Mouse (Mus musculus) adrenal gland, postnatal 4 days (tissue): ENCODE data around the gene Cela3a. TPM values are rescaled to one million over a fixed set of nuclear protein-coding genes. Genes with fewer than 3 reads are reported as not detected.

Experiments used
- DNase-seq, 2 experiments: peaks; one replicate each; pipeline ENCODE4 v3.0.0; 2021 to 2022; ENCODE audit warnings: low spot score in 2 of 2, mixed read lengths in 2 of 2
- total RNA-seq, 2 experiments: library from RNA; stranded (reverse); gene quantifications; 2 replicates each; pipeline ENCODE4 v1.2.3; 2021

Gene Cela3a
- total RNA-seq, 2 experiments from 2014 or later = 8.3 TPM; not detected in 1

DNA sequence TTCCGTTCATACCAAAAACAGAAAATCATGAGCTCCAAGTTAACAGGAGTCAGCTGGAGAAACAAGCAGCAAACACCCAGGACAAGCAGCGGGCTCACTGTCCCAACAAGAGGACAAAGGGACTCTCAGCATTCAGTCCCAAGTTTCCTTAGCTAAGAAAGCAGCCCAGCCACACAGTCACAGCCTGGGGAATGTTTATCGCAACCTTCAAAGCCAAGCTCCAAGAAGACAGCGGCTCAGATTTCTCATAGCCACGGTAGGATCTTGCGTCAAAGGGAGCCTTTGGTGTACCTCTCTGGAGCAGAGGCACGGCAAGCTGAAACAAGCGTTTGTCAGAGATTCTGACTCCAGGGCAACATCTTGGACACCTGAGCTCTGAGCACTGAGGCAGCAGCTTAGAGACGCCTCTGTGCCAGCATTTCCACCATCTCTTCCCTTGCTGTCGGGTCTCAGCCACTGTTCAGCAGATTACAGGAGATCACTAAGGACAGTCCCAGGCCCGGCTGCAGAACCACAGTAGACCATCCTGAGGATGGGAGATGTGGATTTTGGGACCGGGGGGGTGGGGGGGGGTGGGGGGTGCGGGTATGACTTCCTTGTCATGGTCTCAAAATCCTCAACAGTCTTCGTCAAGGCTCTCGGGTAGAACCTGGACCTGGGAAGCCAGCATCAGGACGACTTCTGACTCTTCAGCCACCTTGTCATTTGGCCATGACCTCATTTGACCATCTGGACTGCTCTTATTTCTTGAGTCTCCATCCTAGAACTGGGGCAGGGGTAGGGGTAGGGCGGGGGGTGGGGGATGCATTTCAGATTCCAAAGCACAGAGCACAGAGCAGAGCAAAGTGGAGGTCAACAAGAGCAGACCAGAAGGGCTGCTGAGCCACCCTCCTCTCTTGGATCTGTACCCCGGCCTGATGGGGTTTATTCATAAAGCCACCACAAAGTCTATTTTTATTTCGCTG is 34.0 kb downstream of the Cela3a start:
- no peak for DNase-seq

GRCm38 (mm10) chr4:137373711-137374110 is 35.9 kb downstream of the Cela3a start:
- no peak for DNase-seq

GRCm38 (mm10) chr4:137371596-137372523 is 37.7 kb downstream of the Cela3a start:
- no peak for DNase-seq

DNA sequence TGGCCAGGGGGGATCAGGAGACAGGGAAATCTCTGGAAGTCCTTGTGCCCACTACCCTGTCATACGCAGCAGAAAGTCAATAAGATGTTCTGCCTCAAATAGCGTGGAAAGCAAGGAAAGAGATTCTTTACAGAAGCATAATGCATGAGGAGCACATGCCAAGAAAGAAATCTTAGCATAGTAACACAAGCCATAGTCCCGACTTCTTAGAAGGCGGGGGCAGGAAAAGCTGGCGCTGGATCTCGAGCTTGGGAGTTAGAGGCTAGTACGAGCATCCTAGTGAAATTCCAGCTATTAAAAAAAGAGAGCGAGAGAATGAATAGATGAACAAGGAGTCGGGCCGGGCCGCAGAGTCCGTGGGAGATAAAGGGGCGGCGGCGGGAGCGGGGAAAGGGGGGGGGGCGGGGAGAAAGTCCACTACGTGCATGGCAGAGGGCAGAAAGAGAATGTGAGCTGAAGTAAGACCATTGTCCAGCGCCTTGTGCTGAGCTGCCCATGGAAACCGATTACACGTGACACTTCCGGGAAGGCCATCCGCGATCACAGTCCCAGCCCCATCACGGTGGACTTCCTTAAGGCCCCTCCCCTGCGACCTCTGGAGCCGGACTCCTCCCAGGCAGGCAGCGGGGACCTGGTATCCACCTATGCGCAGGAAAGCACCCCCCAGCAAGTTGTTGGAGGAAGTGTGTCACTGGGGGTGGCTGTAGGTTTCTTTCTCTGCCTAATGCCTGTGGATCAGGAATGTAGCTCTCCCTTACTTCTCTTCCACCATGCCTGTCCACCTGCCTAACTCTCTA is 39.4 kb downstream of the Cela3a start:
- no peak for DNase-seq

- DNase-seq = no peak
These were observed 41.4 kb downstream of the Cela3a start for GRCm38 (mm10) chr4:137368198-137368597.

DNA sequence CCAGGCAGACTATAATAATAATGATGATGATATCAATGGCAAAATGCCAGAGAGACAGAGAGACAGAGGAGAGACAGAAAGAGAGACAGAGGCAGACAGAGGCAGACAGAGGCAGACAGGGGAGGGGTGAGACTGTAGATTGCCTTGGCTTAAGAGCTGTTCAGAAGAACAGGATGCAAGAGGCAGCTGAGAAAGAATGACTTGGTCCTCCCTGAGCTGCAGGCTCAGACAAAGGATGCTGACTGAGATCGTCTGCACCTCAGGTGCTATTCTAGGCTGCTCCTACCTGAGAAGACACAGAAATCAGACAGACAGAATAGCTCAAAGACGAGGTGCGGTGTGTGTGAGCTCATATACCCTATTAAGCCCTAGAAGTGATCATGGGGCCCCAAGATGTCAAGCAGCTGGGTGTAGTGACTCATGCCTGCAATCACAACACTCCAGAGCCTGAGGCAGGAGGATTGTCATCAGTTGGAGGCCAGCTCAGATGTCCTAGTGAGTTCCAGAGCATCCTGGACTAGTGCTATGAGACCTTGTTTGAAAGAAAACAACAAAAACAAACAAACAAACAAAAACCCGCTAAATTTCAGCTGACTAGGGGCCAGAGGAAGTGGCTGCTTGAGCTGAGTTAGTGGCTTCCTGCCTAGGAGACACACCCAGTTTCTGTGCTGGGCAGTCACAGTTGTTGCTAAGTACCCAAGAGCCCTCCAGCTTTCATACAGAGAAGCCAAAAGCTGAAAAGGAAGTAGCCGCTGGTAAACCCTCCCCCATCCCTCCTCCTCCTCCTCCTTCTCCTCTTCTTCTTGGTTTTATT is 42.1 kb downstream of the Cela3a start:
- no peak for DNase-seq

- no peak for DNase-seq
These were observed 43.5 kb downstream of the Cela3a start for GRCm38 (mm10) chr4:137366097-137366496.

- DNase-seq = no peak
These were observed 44.1 kb downstream of the Cela3a start for GRCm38 (mm10) chr4:137365356-137366062.

DNA sequence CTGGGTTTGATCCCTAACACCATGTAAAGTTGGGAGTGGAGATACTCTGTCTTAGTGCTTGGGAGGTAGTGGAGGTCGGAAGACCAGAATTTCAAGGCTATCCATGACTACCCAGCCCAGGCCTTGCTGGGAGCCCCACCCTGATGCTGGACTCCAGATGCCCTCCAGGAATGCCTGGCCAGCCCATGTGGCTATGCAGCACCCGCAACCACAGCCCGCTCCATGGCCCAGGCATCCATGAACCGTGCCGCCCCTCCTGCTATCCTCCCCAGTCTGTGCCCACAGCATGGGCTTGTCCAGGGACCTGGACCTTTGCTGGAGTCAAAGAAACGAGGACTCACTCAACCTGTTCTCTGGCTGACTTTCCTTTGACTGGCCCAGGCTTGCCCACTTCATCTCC is 44.8 kb downstream of the Cela3a start:
- DNase-seq = no peak

DNA sequence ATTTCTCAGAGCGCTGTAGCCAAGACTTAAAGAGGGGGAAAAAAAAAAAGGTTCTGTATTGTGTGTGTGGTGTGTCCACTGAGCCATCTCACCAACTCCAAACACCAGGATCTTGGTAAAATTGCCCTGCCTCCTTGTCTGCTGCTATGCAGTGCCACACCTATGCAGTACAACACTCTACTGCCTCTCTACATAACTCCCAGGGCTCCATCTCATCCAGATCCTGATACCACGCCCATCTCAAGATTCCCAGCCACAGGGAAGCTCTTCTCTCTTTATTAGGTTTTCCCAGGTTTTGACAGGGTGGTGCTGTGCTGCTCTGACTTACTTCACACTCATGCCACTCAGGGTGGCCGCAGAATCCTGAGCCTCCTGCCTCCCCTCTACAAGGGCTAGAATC is 48.6 kb downstream of the Cela3a start:
- DNase-seq = no peak

- DNase-seq = no peak
These were observed 51.1 kb downstream of the Cela3a start for GRCm38 (mm10) chr4:137358291-137359002.

DNA sequence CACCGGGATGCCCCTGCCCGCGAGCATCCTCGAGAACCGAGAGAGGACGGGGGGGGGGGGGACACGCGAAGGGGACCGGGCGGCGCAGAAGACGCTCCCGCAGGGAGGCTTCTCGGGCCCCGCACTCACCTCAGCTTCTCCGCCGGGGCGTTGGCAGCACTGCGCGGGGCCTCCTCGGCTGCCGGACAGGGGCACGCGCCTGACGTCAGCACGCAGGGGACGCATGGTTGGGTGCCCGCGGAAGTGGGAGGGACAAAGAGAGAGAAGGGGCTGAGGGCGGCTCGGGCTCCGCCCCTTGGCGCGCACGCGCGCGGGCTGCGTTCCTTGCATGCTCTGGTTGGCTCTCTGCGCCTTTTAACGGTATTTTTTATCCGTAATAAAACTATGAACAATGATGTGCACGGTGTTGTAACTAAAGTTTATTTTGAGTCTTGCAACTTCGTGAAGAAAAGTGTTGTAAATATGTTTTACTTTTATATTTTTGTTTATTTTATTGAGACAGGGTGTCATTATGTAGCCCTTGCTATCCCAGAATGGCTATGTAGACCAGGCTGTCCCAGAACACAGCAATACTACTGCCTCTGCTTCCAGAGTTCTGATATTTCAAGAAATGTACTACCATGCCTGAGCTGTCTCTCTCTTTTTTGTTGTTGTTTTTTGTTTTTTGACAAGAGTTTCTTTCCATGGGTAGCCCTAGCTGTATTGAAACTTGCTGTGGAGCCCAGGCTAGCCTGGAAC is 51.9 kb downstream of the Cela3a start, which contains the start of gene Cdc42:
TSS of gene Cdc42 (minus strand) at position 204 of the 738 bp plus-strand sequence.
- DNase-seq = peak; percentile 96 to 97

DNA sequence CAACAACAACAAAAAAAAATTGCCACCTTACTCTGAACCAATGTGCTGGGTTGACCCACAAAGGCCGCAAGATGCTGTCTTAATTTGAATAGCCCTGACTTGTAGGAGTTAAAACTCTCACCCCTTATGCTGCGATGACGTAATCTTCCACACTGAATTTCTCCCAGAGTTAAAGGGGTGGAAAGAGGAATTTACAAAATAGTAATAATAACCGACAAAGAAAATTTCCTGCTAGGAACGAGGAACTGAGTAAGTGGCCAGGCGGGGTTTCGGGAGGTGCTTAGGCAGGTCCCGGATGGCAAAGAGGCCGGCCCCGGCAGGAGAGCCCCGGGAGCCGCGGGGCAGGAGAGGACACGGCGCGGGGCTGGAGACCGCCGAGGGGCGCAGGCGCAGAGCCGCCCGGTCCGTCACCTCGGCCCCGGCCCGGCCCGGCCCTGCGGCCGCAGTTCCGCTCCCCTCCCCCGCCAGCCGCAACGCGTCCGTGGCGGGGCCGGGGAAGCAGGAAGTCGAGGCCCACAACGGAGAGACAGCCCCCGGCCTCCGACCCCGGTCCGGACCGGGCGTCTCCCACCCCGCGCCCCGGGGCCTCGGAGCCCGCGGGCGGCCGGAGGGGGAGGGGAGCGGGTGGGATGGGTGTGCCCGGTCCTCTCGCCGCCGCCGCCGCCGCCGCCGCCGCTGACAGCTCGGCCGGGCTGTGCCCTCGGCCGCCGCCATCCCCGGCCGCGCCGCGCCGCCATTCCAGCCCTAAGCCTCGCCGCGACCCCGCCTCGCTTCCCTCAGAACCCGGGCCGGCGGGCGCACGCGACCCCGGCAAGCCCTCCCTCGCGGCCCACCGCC is 52.7 kb downstream of the Cela3a start:
- DNase-seq = peak in 1 of 2 experiments; percentile 38
